Mouse (Mus musculus): ENCODE measurements around the gene Filip1.

DNA sequence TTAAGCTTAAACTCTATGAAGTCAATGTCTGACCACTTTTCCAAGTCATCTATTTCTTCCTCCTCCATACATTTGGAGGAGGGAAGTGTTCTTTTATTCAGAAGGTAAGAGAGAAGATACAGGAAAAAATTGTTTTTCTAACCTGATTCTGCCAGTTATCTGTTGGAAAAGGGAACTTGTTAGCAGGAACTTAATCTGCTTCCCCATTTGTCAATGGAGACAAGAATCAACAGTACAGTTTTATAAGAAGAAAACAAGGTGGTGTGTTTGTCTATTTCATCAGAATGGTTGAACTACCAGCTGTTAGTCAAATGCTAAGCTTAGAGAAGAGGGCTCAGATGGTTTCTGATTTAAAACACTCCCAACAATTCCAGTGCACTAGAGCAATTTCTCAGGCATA lies 165.6 kb downstream of the Filip1 start:
- TF ChIP-seq CTCF (IDR thresholded peaks at IDR 0.05; ENCODE audit: control insufficient read depth, insufficient read depth, low read length) (no peak), POLR2A (IDR thresholded peaks at IDR 0.05; ENCODE audit: borderline replicate concordance, control insufficient read depth, low read depth, low read length) (no peak)

Measured in bone marrow, adult 2 months (tissue).